Mouse (Mus musculus) fibroblast of lung, adult 2 months (primary cell): Measurements from ENCODE around the gene Tmem214.
A peak's percentile ranks its signal among the peaks of the same experiment; 100 is the strongest.

ENCODE experiments used
- DNase-seq: peaks from one replicate; pipeline ENCODE4 v3.0.0-alpha.2; 2011; ENCODE audit warnings: low read depth

The Tmem214 gene

DNA sequence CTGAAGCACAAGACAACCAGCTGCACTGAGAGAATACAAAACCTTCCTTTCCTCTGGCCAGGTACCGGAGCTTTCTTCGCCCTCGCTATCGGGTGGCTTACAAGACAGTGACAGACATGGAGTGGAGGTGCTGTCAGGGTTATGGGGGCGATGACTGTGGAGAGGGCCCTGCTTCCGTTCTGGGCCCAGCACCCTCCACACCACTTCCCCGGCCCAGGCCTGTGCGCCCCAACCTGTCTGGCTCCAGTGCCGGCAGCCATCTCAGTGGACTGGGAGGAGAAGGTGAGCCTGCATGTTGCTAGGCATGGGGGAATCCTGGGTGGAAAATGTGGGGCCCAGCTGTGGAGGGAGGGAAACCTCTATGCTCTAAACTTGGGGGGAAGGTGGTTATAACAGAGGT, 47.6 kb downstream of the Tmem214 start:
- DNase-seq = no peak

DNA sequence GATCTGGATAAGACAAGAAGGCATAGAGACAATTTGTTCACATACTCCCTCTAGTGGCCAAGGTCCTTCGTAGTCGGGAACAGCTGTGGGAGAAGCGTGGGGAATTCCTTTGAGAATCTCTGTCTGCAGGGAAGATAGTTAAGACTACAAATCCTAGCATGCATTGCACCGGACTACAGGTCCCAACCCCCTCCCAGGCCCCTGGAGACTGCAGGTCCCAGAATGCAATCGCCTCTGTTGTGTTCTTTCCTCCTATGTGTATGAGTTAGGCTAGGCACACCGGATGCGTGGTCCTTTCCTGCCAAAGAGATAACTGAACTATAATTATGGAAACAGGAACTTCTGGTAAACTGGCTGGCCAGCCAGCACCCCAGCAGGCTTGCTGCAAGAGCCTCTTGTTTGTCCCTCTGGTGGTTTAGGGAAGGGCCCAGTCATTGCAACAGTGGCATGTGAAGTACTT, 48.2 kb downstream of the Tmem214 start:
- DNase-seq = peak; percentile 85

DNA sequence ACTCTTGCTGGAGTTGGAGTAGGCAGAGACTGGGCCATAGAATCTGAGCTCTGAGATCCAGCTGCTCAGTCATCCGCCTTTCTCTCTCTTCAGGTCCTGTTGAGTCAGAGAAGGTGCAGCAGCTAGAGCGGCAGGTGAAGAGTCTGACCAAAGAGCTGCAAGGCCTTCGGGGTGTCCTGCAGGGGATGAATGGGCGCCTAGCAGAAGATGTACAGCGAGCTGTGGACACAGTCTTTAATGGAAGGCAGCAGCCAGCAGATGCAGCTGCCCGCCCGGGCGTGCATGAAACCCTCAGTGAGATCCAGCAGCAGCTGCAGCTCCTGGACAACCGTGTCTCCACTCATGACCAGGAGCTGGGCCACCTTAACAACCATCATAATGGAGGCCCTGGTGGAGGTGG, 49.0 kb downstream of the Tmem214 start:
- DNase-seq = no peak

DNA sequence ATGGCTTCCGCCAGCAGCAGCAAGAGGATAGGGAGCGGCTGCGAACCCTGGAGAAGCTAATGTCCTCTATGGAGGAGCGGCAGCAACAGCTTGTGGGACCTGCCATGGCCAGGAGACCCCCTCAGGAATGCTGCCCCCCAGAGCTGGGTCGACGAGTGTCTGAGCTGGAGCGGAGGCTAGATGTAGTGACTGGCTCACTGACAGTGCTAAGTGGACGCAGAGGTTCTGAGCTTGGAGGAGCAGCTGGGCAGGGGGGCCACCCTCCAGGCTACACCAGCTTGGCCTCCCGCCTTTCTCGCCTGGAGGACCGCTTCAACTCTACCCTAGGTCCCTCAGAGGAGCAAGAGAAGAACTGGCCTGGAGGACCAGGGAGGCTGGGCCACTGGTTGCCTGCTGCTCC, 49.5 kb downstream of the Tmem214 start:
- DNase-seq = no peak

DNA sequence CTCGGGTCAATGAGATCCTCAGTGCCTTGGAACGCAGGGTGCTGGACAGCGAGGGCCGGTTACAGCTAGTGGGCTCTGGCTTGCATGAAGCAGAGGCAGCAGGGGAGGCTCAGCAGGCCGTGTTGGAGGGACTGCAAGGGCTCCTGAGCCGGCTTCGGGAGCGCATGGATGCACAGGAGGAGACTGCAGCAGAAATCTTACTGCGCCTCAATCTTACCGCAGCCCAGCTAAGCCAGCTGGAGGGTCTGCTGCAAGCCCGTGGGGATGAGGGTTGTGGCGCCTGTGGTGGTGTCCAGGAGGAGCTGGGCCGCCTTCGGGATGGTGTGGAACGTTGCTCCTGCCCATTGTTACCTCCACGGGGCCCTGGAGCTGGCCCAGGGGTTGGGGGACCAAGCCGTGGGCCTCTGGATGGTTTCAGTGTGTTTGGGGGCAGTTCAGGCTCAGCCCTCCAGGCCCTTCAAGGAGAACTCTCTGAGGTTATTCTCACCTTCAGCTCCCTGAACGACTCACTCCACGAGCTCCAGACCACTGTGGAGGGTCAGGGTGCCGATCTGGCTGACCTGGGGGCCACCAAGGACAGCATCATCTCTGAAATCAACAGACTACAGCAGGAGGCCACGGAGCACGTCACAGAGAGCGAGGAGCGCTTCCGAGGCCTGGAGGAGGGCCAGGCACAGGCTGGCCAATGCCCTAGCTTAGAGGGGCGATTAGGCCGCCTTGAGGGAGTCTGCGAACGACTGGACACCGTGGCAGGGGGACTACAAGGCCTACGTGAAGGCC, 50.3 kb downstream of the Tmem214 start:
- no peak for DNase-seq

DNA sequence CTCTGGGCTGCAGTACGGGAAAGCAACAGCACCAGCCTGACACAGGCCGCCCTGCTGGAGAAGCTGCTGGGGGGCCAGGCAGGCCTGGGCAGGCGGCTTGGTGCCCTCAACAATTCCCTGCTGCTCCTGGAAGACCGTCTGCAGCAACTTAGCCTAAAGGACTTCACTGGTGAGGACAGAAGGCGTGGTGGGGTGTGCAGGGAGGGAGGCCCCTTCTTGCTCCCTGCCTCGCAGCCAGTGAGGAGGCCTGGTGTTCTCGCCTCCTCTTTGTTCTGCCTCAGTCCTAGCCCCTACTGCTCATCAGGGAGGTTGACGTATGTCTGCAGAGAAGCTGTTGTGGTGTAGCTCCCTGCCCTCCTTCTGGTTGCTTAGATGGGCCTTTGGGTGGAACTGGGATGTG, 50.9 kb downstream of the Tmem214 start:
- DNase-seq = no peak

DNA sequence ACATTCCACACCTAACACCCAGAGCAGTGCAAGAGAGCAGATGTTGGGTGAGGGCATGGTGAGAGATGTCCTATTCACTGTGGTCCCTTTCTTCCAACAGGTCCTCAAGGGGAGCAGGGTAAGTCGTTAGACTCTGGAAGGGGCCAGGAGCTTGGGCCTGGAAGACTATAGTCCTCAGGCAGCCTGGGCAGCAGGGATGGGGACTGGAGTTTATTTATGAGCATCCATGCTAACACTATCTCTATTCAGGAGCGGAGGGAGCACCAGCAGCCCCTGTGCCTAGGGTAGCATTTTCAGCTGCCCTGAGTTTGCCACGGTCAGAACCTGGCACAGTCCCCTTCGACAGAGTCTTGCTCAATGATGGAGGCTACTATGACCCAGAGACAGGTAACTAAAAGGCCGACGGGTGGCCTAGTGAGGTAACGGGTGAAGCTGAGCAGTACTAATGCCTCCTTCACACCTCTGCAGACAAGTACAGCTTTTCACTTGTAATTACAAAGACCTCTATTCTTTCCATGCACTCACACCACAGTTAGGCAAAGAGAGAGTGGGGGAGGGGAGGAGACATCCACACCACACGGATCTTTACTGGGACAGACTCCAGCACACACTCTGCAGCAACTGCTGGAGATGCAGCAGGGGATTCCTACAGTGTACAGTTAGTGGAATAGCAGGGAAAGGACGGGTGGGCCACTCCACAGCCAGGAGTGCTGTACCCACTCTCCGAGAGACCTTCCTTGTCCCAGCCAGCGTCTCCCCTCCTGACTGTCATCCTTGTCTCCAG, 52.2 kb downstream of the Tmem214 start:
- DNase-seq = no peak

DNA sequence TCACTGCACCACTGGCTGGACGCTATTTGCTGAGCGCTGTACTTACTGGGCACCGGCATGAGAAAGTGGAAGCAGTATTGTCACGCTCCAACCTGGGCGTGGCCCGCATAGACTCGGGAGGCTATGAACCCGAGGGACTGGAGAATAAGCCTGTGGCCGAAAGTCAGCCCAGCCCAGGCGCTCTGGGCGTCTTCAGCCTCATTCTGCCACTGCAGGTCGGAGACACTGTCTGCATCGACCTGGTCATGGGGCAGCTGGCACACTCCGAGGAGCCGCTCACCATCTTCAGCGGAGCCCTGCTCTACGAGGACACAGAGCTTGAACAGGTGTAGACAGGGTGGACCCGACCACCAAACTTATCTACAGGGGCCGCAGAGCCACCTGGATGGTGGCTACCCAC, 52.8 kb downstream of the Tmem214 start:
- no peak for DNase-seq

DNA sequence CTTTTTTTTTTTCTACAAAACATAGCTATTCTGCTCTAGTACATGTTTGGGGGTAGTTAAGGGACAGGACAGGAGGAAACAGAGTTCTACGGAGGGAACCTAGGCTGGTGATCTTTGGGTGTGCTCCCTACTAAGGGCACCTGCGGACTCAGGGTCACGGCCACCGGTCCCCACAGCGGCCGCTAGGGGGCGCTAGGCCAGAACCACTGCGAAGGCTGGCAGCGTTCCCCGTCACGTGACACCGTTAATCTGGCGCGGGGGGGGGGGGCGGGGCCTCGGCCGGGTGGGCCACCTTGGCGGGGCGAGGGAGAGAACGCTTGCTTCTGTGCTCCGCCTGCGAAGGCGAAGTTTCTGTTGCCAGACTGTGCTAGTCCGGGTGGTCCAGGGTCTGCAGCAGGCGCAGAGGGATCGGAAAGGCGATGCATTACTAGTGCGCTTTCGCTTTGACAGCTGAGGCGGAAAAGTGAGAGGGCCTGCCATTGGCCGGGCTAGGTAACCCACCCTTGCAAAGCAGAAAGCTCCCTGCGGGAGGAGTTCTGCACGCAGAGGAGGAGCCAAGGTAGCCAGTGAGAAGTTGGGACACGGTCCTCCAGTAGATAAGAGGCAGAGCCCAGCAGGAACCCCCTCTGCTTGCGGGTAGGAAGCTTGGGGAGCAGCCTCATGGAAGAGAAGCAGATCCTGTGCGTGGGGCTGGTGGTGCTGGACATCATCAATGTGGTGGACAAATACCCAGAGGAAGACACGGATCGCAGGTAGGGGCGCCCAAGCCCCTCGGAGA, 53.6 kb downstream of the Tmem214 start, which contains the start of gene Khk:
Gene Khk (plus strand): TSS at position 176 of the 778 bp plus-strand sequence.
- DNase-seq = no peak

DNA sequence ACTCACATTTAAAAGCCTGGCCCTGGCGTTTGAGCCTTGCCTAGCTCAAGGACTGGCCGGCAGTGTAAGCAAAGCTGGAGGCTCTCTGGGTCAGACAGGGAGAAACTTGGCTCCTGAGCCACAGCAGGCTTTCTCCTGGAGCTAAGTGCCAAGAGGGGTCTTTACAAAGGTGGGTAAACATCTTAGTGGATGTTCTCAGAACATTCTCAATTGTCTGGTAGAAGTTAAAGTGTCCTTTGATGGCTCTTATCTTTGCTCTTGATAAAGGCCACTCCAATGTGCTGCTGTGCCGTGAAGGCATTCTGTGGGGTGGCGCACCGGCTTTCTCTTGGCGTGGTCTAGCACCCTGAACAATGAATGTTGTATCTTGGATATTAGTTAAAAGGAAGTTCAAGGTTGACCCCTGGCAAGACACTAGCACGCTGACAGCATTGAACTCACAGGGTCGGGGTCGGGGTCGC, 54.8 kb downstream of the Tmem214 start:
- no peak for DNase-seq

DNA sequence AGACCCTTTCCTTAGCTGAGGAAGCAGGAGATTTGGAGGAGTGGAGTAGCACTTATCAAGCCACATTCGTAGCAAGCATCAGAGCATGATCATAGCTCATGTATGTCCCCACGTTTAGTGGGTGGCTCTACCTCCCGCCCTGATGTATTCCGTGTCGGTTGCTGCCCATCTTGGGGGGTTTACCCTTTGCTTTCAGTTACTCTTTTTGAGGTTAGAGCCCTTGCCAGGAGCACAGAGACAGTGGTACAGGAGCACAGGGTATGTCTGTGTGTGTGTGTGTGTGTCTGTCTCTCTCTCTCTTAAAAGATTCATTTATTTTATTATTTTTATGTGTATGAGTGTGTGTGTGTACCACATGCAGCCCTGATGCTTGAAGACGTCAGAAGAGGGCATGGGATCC, 55.3 kb downstream of the Tmem214 start:
- DNase-seq = no peak

DNA sequence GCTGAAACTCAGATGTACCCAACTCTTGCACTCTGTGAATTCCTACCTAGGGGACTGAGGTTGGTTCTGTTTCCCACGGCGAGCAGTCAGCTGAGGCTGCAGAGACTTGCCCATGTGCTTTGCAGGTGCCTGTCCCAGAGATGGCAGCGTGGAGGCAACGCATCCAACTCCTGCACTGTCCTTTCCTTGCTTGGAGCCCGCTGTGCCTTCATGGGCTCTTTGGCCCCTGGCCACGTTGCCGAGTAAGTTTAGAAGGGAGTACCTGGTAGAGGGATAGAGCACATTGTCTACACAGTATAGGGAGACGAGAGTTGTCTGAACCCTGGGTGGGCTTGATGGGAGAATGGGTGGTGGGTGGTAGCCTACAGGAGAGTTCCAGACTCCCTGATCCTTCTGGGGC, 56.8 kb downstream of the Tmem214 start:
- DNase-seq = no peak

DNA sequence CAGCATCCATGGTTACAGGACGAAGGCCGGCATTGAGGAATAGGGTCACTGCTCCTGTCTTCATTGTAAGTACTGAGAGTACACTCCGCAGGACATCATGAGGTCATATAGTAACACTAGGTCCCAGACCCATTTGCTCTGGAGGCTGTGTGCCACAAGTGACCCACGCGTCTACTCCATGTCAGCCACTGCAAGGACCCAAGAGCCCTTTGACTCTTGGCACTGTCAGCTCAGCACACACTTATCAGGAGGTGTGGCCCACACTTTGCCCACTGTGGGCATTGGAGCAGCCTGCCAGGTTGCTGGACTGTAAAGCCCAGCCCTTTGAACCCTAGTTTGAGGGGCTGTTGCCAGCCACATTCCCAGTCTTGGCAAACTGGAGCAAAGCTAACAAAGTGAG, 57.4 kb downstream of the Tmem214 start:
- no peak for DNase-seq

DNA sequence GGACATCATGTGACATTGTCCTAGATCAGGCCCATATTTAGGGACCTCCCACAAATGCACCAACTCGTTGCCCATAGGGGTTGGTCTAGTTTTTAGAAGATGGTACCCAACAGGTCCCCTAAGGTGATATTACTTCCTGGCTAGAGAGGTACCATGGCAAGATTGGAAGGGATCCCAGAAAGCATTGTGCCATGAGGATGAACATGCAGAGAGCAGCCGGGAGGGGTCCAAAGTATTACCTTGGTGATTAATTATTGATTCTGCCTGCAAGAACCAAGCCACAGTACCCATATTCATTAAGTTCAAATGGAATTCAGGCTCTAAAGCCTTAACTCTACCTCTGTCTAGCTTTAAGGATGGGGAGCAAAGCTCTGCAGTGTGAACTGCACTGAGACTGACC, 58.3 kb downstream of the Tmem214 start:
- DNase-seq = no peak

DNA sequence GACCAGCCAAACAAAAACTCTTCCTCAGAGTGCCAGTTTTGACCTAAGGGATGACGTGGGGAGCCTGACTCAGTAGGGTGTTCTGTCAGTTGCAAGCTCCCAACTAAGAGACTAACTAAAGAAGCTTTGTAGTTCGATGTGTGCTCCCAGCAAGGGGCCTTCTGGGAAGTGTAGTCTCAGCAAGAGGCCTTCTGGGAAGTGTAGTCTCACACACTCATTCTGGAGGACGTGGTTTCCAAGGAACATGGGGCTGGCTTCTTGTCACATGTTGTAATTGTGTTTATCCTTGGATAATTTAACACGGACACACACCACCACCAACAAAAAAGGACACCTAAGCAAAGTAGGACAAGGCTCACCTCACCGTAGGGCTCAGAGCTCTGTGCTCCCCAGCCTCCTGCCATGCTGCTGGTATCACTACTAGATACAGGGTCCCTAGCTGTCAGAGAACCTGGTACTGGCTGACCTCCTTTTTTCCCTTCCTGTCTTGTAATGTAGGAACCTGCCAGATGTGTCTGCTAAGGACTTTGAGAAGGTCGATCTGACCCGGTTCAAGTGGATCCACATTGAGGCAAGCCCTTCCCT, 60.2 kb downstream of the Tmem214 start:
- no peak for DNase-seq
